Mouse (Mus musculus): ENCODE data around the gene Ezh1.
A peak's percentile ranks its signal among the peaks of the same experiment; 100 is the strongest.

The Ezh1 gene

DNA sequence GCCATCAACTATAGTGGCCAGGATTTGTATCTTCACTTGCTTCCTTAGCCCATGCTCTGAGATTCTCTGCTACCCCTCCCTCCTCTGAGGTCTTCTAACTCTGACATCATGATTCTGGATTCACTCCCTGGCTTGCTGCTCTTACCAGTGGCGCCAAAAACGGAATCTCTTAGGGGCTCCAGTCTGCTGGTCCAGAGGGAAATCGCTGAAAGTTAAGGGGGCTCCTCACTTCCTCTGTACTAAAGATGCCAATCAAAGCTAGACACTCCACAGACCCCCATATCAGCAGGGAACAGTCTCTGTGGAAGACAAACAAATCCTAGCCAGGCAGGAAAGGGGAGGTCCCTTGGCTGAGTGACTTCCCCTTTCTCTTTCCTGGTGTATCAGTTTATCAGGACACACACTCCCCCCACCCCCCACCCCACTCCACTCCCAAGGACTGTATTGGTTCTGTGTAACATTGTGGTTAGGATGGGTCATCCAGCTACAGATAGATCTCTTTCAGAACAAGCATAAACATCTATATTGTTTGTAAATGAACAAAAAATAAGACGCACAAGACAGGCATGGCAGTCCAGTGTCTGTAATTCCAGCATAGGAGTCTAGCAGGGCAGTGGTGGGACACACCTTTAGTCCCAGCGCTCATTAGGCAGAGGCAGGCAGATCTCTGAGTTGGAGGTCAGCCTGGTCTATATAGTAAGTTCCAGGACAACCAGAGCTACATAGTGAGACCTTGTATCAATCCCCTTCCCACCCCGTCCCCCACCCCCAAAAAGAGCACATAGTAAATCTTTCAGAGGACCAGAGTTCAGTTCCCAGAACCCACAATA, 6.0 kb upstream of the Ezh1 start:
- DNase-seq (ENCODE audit: low read depth, low spot score) = no peak
- H3K36me3 ChIP-seq (ENCODE audit: control insufficient read depth, insufficient read depth, low read length, poor library complexity, severe bottlenecking) = no peaks in the 10 kb centered on the region
- H3K27me3 ChIP-seq (ENCODE audit: control insufficient read depth, insufficient read depth, low read length, poor library complexity, severe bottlenecking) = no peaks in the 10 kb centered on the region

DNA sequence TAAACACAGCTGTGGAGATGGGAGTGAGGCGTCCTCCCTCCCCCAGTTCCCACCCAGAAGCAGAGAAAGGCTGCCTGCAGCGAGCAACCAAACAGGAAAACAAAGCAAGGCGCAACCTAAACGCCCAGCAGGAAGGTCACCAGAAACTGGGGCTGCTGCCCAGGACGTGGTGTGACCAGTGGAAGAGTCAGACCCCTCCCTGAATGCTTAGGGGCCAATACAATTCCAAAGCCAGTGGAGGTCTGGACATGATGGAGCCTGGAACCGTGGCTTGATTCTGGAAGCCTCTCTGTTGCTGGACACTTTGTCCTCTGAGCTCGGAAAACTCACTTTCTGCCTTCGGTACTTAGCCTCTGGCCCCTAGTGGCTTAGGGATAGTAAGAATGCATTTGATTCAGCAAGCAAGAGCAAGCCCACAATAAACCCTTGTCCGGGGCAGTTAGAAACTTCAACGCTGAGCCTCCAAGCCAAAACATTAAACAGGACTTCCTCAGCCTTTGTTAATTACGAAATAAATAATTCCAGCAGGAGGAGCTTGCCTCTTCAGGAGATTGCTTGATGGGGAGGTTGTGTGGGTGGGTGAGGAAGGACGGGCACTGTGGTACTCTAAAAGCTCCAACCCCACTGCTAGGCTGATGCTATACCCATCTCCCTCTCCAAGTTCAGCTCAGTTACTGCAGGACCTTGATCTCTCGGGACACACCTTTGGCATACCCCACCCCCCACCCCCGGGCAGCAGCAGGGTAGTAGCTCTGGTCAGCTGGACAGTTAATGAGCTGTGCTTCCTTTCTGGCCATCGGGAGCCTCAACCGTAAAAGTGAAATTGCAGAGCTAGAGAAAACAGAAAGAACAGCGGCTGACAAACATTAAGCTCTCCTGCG, 5.0 kb upstream of the Ezh1 start:
- Histone ChIP-seq H3K27me3 (ENCODE audit: control insufficient read depth, insufficient read depth, low read length, poor library complexity, severe bottlenecking) (no peaks in the 10 kb centered on the region), H3K36me3 (ENCODE audit: control insufficient read depth, insufficient read depth, low read length, poor library complexity, severe bottlenecking) (no peaks in the 10 kb centered on the region)
- no peak for DNase-seq (ENCODE audit: low read depth, low spot score)

- H3K36me3 ChIP-seq (ENCODE audit: control insufficient read depth, insufficient read depth, low read length, poor library complexity, severe bottlenecking) = no peaks in the 10 kb centered on the region
- no peak for DNase-seq (ENCODE audit: low read depth, low spot score)
- H3K27me3 ChIP-seq (ENCODE audit: control insufficient read depth, insufficient read depth, low read length, poor library complexity, severe bottlenecking) = no peaks in the 10 kb centered on the region
These were observed 4.3 kb upstream of the Ezh1 start for GRCm38 (mm10) chr11:101230526-101230925.

DNA sequence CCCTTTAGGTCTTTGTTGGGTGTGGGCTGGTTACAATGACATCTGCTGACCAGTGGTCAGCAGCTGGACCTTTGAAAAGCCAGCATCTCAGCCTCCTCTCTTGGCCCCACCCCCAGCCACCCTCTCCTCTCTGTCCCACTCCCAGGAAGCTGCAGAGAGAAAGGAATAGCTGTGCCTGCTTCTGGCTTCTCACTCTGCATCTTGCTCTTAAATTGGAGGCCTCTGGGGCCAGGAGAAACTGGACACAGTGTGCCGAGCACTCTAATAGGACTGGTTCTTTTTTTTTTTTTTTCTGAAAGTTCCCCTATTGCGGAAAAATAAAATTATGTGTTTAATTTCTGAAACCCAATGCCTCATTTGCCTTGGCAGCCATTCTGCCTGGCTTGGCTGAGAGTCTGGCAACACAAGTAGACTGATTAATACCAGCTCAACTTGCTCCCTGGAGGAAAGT, 3.8 kb upstream of the Ezh1 start:
- H3K27me3 ChIP-seq (ENCODE audit: control insufficient read depth, insufficient read depth, low read length, poor library complexity, severe bottlenecking) = no peaks in the 10 kb centered on the region
- no peak for DNase-seq (ENCODE audit: low read depth, low spot score)
- H3K36me3 ChIP-seq (ENCODE audit: control insufficient read depth, insufficient read depth, low read length, poor library complexity, severe bottlenecking) = no peaks in the 10 kb centered on the region

- DNase-seq (ENCODE audit: low read depth, low spot score) = no peak
- Histone ChIP-seq H3K36me3 (ENCODE audit: control insufficient read depth, insufficient read depth, low read length, poor library complexity, severe bottlenecking) (no peaks in the 10 kb centered on the region), H3K27me3 (ENCODE audit: control insufficient read depth, insufficient read depth, low read length, poor library complexity, severe bottlenecking) (no peaks in the 10 kb centered on the region)
These were observed 3.2 kb upstream of the Ezh1 start for GRCm38 (mm10) chr11:101229361-101229900.

- no peaks in the 10 kb centered on the region for H3K27me3 ChIP-seq (ENCODE audit: control insufficient read depth, insufficient read depth, low read length, poor library complexity, severe bottlenecking)
- DNase-seq (ENCODE audit: low read depth, low spot score) = no peak
- H3K36me3 ChIP-seq (ENCODE audit: control insufficient read depth, insufficient read depth, low read length, poor library complexity, severe bottlenecking) = no peaks in the 10 kb centered on the region
These were observed 765 bp downstream of the Ezh1 start for GRCm38 (mm10) chr11:101225331-101226064.

DNA sequence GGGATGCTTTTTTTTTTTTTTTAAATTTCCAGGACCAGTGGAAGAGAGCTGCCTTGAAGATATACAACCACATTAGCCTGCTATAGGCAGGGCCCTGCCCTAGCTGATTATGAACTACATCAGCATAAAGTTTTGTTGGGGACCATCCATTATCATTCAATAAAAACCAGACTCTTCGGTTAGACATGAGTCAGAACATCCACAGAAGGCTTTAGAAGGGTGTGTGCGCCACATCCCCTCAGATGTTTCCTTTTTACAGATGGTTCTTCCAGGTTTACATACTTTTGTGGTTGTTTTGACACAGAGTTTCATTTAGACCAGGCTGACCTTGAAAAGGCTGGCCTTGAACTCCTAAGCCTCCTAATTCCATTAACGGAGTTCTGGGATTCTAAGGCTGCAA, 1.9 kb downstream of the Ezh1 start:
- Histone ChIP-seq H3K36me3 (ENCODE audit: control insufficient read depth, insufficient read depth, low read length, poor library complexity, severe bottlenecking) (no peaks in the 10 kb centered on the region), H3K27me3 (ENCODE audit: control insufficient read depth, insufficient read depth, low read length, poor library complexity, severe bottlenecking) (no peaks in the 10 kb centered on the region)
- DNase-seq (ENCODE audit: low read depth, low spot score) = no peak

GRCm38 (mm10) chr11:101221306-101221986, 4.8 kb downstream of the Ezh1 start:
- DNase-seq (ENCODE audit: low read depth, low spot score) = peak; percentile 38
- Histone ChIP-seq H3K27me3 (ENCODE audit: control insufficient read depth, insufficient read depth, low read length, poor library complexity, severe bottlenecking) (no peaks in the 10 kb centered on the region), H3K36me3 (ENCODE audit: control insufficient read depth, insufficient read depth, low read length, poor library complexity, severe bottlenecking) (peaks cover 2% of the 10 kb centered on the region; the same call in 1 of the 2 replicates)

GRCm38 (mm10) chr11:101220853-101221252, 5.4 kb downstream of the Ezh1 start:
- peaks cover 4% of the 10 kb centered on the region; the same call in 1 of the 2 replicates for H3K36me3 ChIP-seq (ENCODE audit: control insufficient read depth, insufficient read depth, low read length, poor library complexity, severe bottlenecking)
- DNase-seq (ENCODE audit: low read depth, low spot score) = no peak
- H3K27me3 ChIP-seq (ENCODE audit: control insufficient read depth, insufficient read depth, low read length, poor library complexity, severe bottlenecking) = no peaks in the 10 kb centered on the region

DNA sequence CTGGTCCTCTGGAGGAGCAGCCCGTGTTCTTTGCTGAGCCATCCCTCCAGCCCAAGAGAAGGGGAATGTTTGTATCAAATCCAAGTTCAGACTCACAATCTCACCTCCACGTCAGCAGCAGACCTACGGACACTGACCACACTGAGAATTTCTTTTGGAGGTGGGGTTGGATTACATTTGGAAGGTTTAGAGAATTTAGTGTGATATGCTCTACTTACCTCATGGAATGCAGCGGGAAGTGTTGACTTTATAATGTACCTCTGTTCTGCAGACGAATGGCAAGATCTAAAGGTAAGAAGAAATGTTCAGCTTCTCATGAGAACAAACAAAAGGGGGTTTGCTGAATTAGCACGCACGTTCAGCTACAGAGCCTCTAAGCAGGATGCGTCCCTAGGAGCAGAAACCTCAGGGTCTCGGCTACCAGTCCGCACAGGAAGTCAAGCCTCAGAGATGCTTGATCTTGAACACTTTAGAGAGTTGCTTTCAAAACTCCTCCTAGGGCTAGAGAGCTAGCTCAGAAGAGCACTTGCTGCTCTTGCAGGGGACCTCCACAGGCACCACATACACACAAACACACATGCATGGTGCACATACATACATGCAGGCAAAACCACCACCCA, 7.7 kb downstream of the Ezh1 start:
- H3K36me3 ChIP-seq (ENCODE audit: control insufficient read depth, insufficient read depth, low read length, poor library complexity, severe bottlenecking) = peaks cover 14% of the 10 kb centered on the region
- no peak for DNase-seq (ENCODE audit: low read depth, low spot score)
- no peaks in the 10 kb centered on the region for H3K27me3 ChIP-seq (ENCODE audit: control insufficient read depth, insufficient read depth, low read length, poor library complexity, severe bottlenecking)

GRCm38 (mm10) chr11:101216936-101217335, 9.3 kb downstream of the Ezh1 start:
- no peaks in the 10 kb centered on the region for H3K27me3 ChIP-seq (ENCODE audit: control insufficient read depth, insufficient read depth, low read length, poor library complexity, severe bottlenecking)
- peaks cover 16% of the 10 kb centered on the region for H3K36me3 ChIP-seq (ENCODE audit: control insufficient read depth, insufficient read depth, low read length, poor library complexity, severe bottlenecking)
- no peak for DNase-seq (ENCODE audit: low read depth, low spot score)

DNA sequence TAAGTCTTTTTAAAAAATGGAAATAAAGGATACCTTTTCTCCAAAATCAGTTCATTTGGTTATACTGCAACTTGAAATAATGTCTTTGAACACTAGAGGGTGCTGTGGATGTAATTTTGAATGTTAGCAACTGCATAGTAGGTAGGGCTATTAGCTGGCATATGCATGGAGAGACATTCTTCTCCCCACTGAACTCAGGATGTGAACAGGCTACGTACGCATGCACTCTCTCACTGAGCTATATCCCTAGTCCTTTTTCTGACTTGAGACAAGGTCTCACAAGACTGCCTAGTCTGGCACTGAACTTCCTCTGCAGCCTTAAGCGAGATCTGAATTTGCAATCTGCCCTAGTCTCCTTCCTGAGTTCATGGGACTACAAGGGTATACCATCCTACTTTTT, 14.3 kb downstream of the Ezh1 start:
- H3K27me3 ChIP-seq (ENCODE audit: control insufficient read depth, insufficient read depth, low read length, poor library complexity, severe bottlenecking) = no peaks in the 10 kb centered on the region
- peak; percentile 87 for DNase-seq (ENCODE audit: low read depth, low spot score)
- peaks cover 27% of the 10 kb centered on the region for H3K36me3 ChIP-seq (ENCODE audit: control insufficient read depth, insufficient read depth, low read length, poor library complexity, severe bottlenecking)

DNA sequence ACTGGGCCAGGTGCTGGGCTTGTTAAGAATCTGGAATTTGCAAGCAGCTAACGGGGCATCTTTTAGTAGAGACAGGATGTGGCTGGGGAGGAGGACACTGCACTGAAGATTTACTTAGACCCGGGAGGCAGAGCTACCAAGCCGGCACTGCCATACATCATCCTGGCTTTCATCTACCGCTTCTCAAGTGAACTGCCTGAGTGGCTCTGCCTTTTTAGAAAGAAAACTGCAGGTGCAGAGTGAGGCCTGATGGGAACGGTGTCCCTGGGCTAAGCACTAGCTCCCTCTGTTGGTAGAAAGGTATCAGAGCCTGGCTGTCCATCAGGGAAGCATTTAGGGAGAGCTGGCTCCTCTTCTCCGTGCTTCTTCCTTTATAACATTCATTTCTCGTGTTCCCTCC, 25.3 kb downstream of the Ezh1 start:
- H3K36me3 ChIP-seq (ENCODE audit: control insufficient read depth, insufficient read depth, low read length, poor library complexity, severe bottlenecking) = peaks cover 21% of the 10 kb centered on the region
- peak; percentile 69 for DNase-seq (ENCODE audit: low read depth, low spot score)
- H3K27me3 ChIP-seq (ENCODE audit: control insufficient read depth, insufficient read depth, low read length, poor library complexity, severe bottlenecking) = no peaks in the 10 kb centered on the region

- H3K27me3 ChIP-seq (ENCODE audit: control insufficient read depth, insufficient read depth, low read length, poor library complexity, severe bottlenecking) = no peaks in the 10 kb centered on the region
- peaks cover 21% of the 10 kb centered on the region for H3K36me3 ChIP-seq (ENCODE audit: control insufficient read depth, insufficient read depth, low read length, poor library complexity, severe bottlenecking)
- no peak for DNase-seq (ENCODE audit: low read depth, low spot score)
These were observed 26.7 kb downstream of the Ezh1 start for GRCm38 (mm10) chr11:101199555-101199954.

All from splenic B cell, adult 2 months (primary cell).